Mouse (Mus musculus): ENCODE measurements around the gene Tmem59l.

Gene Tmem59l

DNA sequence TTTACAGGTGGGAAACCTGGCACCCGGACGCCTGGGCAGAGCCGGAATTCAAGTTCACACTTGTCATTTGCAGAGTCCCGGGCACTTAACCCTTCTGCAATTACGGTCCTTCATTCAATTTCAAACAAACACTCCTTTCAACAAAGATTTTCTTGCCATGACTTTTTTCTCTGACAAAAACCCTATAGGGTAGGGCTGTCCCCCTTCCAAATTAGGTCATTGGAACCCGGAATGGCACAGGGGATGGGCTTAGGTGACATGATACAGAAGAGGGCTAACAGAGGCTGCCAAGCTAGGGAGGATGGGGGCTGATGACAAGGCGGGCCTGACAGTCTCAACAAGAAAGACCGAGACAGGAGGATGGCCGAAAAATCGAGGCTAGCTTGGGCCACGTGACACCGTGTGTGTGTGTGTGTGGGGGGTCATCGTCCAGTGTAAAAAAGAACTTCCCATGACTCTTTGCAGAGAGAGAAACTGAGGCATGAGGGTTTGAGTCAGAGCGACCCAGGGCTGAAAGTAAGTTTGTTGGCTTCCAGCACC is 1.8 kb upstream of the Tmem59l start:
- DNase-seq (ENCODE audit: low spot score) = no peak

DNA sequence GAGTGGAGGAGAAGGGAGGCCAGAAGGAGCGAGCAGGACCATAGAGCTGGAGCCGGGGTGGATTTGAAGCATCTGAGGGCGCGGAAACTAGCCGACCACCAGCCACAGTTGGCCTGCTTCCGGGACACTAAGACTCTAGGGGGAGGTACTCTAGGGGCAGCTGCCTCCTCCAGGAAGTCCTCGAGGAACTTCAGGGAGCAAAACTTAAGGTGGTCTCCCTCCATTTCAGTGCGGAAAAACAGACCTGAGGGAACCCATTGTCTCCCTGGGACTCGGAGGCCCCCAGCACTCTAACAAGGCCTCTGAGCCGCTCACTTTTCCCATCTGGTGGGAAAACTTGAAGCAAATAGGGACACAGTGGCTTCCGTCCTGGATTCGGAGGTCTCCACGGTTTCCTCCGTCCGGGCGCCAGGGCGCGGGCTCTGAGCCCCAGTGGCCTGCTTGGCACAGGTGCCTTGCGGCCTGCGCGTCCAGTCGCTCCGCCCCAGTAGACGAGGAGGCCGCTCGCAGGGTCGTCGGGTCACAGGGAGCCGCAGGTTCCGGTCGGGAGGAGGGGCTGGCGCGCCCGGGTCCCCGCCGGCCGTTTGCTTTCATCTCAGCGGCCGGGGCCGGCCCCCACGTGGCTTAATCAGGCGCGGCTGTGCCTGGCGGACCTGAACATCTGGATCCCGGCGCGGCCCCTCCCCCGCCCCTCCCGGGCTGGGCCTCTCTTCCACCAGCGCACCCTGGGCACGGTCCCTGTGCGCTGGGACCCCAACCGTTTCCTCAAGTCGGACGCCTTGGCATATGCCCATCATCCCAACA is 1.0 kb upstream of the Tmem59l start:
- no peak for DNase-seq (ENCODE audit: low spot score)

DNA sequence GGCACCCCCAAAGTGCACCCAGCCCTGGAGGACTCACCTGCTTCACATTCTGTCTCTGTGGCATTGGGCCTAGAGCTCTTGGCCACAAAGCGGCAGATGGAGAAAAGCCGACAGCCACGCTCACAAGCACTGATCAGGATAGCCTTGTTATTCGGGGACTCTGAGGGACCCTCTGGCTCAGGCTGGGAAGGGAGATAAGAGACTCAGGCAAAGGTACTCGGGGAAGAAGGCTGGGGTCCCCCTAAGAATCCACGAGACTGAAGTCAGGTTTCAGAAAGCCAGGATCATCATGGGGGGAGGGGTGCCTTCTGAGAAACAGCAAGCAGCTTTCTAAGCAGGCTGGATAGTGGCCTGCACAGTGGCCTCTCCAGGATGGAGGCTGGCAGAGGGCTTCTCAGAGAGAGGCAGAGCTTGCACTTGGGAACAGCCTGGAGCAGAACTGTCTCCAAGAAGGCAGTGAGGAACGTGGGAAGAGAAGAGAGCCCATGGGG is 922 bp downstream of the Tmem59l start:
- DNase-seq (ENCODE audit: low spot score) = no peak

DNA sequence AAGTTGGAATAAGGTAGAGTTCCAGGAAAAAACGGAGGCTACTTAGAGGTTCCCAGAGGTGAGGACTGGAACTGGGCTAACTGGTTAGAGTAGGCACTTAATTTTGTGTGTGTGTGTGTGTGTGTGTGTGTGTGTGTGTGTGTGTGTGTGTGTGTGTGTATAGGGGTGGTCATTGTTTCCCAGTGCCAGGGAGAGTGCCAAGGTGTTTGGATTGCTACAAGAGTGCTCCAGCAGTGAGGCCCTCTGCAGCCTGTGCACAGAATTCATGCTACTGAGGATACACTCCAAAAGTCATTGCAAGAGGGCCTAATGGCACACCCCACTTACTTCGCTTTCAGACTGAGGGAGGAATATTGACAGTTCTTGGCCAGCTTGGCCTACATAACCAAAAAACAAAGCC is 4.2 kb downstream of the Tmem59l start:
- no peak for DNase-seq (ENCODE audit: low spot score)

DNA sequence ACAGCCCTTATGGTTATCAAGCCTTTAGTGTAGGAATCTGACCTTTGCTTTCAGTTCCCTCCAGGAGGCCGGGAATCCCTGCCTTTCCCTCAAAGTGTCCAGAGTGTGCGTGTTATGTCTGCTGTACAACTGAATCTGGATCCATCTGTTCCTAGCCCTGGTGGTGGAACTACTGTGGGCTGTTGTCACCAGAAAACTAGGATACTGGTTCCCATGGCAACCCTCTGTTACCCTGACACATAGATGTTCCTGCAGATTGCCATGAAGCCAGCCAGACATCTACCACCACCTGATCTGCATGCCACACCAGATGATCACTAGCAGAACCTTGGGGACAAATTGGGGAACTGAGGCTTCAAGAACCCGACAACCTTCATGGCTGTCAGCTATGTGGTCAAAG is 5.2 kb downstream of the Tmem59l start:
- no peak for DNase-seq (ENCODE audit: low spot score)

DNA sequence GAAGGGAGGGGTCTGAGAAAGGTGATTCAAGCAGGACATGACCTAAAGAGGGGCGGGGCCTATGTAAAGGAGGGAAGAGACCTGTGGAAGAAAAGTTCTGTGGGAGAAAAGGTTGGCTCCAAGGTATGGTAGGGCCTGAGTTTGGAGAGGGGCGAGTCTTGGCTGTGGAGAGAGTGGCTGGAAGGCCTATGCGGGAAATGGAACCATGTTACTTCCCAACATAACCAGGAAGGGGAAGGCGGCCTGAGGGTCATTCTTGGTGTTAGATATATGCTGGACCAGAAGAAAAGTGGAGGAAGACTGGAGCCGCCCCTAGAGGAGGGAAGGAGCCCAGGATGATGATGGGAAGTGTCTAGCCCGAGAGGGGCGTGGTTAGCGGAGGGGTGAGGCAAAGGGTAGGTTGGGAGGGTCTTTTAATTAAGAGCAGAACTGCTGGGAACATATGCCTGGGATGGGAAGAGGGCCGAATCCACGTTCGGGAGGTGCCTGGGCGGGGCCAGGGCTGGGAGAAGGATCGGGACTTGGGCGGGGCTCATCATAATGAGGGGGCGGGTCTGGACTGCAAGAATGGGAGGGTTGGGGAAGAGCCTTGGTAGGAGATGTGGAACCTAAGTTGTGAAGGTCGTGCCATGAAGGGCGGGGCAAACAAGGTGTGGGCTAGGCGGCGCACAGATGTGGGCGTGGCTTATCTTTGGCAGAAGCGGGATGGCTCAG is 9.7 kb downstream of the Tmem59l start:
- peak; percentile 39 for DNase-seq (ENCODE audit: low spot score)

DNA sequence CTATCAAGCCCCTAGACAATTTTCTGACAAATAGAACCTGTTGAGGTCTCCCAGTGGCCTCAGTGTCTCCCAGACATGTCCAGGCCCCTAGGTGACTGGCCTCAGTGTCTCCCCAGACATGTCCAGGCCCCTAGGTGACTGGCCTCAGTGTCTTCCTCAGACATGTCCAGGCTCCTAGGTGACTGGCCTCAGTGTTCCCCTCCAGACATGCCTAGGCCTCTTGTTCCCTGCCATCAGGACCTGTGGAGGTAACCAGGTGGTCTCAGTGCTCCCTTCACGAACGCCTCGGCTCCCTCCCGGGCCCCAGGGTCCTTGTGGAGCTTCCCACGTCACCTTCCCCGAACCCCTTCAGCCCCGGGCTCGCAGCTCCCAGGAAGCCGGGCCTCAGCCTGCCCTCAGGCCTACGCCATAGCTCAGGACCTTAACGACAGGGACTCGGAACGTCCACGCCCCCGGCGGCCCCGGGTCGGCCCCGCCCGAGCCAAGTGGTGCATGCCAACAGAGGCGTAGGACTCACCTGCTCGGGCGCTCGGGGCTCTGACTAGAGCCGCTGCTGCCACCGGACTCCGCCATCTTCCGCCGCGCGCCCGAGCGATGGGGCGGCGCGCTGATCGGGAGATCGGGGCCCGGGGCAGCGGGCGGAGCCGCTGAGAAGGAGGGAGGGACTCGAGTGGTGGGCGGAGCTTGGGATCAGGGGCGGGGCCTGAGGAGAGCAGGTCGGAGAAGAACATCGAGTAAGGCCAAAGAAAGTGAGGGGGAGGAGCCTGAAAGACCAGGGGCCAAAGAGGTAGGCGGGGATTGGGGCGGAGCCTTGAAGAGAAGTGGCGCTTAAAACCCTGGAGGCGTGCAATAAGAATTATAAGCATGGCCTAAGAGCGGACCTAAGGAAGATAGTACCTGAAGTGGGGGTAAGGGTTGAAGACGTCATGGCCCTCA is 10.6 kb downstream of the Tmem59l start, which contains the start of gene Klhl26:
Gene Klhl26, minus strand, starts transcription at position 636 of the 936 bp plus-strand sequence.
- peak; percentile 99 for DNase-seq (ENCODE audit: low spot score)

DNA sequence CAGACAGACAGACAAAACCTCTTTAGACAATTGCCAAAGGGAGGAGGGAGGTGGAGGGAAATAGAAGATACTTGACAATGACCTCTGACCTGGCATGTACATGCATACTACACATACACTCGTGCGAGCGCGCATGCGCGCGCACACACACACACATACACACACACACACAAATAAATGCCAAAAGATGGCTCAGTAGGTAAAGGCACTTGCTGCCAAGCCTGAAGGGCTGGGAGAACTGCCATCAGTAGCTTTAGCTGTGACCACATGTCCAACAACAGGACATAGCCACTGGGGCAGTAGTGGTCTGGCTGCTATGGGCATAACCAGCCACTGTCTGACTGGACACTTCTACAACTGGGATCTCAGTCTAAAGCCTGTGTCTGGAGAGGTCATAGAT is 15.3 kb downstream of the Tmem59l start:
- DNase-seq (ENCODE audit: low spot score) = no peak

DNA sequence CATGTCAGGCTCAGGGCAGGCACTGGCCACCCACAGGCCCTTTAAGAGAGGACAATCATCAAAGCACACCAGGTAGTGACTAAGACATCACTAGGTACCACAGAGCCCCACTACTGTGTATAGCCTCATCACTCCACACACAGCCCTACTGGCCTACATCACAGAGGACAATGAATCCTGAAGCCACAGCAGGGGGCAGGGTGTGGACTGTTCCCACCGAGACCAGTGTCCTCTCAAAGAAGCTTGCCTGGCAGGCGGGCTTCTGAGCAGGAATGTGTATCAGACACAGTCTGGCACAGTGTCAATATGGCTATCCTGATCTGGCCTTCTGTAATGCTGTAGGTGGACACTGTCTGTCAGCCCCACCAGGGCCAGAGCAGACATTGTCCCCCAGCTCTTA is 17.2 kb downstream of the Tmem59l start:
- no peak for DNase-seq (ENCODE audit: low spot score)

DNA sequence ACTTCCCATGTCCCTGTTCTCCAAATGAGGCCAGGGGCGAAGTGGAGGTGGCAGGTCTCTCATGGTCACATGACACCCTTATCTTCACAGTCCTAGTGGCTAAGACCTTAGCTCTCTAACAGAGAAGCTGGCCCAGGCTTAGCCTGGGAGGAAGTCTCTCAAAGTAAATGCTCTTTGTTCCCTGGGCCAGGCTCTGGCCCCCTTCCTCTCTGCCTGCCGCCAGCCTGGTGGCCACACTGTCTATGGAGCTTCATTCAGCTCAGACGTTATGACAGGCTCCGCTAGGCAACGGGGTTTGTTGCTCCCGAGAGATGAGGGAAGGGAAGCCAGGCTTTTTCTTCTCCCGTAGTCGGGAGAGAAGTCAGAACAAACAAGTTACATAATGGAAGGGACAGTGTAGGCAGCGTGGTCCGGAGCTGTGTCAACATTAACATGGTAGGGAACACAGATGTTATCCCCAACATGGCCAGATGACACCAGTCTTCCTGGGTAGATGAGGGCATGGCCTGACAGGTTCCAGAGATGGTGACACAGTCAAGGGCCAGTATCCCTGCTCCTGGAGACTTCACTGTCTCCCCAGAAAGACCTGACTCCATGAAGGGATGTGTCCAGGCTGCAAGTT is 17.8 kb downstream of the Tmem59l start:
- peak; percentile 75 for DNase-seq (ENCODE audit: low spot score)

DNA sequence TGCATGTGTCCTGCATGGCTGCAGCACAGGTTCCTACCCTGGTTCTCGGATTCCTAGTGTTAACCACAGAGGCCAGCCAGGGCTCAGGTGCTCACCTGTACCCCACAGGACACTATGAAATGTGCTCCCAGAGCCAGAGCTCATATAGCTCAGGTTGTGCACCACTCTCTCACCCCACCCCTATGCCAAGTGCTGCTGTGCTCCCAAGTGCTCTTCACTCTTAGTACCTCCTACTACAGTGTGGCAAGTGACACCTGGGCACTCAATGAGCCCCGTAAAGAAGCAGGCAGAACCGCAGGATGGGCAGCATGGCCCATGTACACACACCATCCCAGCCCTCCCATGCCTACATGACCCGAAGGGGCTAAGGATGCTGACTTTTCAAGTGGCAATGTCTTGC is 18.4 kb downstream of the Tmem59l start:
- DNase-seq (ENCODE audit: low spot score) = no peak

DNA sequence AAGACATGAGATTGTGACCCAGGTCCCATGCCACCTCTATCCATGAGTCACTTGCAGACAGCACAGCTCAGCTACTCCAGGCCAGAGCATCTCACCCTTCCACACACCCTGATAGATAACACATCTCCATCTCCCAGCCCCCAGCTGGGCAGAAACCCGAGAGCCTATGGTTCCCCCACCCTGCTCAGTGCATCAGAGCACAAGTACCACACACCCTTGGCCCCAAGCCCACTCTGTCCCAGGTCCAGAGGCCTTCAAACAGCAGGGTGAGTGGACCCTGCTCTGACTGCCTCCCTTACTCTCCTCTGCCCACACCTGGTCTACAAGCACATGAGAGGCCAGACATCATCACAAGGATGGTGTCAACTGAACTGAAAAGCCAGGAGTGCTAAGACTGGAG is 19.3 kb downstream of the Tmem59l start:
- no peak for DNase-seq (ENCODE audit: low spot score)

DNA sequence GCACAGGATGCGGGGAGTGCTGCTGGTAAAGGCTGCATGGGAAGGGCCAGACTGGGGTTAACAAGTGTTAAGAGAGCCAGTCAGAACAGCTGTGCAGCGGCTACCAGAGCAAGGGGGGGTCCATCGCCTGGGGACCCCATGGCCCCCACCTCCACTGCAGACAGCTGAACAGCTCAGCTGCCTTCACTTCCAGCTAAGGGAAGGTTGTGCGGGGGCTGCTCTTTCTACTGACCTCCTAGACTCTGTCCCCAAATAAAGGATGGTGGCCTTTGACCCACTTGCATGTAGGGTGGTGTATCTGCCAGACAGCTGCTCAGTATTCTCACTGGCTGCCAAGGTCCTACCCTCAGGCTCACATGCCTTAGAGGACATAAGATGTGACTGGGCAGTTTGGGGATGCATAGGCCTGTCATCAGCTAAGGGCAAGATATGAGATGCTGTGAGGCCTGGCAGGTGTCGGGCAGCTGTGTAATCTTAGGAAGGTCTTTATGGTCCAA is 19.9 kb downstream of the Tmem59l start:
- DNase-seq (ENCODE audit: low spot score) = no peak

DNA sequence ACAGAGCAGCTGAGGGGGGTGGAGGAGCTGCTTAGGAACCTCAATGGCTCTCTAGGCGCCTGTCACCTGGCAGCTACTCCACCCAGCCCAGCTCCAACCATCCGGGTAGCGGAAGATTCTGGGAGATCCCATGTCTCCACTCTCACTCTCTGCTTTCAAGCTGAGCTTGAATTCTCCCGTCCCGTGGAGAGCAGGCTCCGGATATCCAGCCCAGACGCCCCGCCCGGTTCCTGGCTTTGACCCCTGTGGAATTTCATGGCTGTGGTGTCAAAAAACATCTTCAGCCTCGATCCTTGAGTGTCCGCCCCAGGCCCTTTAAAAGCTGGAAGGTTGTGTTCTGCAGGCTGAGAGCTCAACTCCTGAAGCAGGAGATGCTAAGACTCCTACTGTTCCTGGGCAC is 20.4 kb downstream of the Tmem59l start:
- no peak for DNase-seq (ENCODE audit: low spot score)

DNA sequence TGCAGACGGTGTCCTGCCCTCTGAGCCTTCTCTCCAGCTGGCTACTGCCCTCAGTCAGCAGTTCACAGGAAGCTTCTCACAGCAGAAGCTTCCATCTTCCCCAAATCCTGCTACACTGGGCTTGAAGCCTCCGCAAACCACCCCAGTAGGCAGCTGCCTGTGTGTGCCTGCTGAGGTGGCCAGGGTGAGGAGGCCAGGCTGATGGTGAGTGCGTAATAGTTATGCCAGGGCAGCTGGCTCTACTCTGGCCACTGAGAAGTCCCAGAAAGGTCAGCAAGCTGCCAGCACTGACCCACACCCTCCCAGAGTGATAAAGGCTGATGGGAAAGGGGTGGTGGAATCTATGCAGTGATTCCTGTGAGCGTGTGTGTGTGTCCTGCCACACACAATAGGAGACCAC is 20.9 kb downstream of the Tmem59l start:
- no peak for DNase-seq (ENCODE audit: low spot score)

DNA sequence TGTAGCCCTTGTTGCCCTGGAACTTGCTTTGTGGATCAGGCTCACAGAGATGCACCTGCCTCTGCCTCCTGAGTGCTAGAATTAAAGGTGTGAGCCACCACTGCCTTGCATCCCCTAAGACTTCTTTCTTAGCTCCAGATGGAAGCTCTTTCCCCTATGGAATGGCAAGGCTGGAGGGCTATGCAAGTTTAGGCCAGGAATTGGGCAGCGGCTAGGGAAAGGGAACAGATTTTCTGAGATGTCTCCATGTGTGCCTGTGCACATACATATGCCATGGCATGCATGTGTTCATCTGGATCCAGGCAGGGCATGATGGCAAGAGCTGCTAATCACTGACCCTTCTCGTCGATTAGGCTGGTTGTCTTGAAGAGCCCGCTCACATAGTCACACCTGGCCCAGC is 21.5 kb downstream of the Tmem59l start:
- no peak for DNase-seq (ENCODE audit: low spot score)

DNA sequence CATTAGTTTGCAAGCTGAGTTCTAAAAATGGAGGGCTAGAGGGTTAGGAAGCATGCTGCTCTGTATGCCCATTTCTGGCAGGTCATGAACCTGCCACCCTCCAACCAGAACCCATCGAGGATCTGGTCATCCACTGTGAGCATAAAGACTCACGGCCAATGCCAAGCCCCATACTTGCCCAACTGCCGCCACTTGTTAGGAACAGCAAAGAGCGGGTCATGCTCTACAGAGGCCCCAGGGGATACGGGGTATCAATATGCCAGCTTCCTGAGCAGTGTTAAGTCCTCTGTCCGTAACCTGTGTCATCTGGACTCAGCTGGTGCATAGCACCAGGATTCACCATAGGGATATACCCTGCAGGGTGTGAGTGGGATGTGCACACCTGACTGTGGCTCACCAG is 23.0 kb downstream of the Tmem59l start:
- DNase-seq (ENCODE audit: low spot score) = no peak

DNA sequence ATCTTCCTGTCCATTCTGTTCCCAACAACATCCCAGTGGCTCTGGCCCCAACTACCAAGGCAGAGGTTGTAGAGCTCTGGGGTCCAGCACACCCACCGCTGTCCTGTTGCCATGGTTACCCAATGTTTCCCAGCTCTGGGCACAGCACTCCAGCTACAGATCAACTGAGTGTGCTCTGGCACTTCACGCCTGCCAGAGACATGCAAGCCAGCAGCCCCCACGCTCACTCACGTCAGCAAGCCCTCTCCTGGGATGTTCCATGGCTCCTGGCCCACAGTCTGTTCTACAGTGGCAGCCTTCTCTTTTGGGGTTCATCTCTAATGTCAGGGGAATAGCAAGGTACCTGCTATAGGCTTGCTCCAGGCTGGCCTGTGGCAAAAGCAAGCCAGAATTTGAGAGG is 23.9 kb downstream of the Tmem59l start:
- DNase-seq (ENCODE audit: low spot score) = no peak

DNA sequence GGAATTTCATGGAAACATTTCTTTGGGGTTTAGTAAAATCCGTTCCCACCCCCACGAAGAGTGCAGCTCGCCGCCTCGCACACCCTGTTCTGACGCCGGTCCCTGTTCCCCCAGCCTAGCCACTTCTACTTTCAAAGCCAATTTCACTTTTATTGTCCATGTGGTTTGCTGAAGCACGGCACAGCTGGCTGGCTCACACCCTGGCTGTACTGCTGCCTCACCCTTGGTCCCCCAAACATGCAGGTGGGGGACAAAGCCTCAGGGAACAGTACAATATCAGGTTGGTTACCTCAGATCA is 24.7 kb downstream of the Tmem59l start:
- DNase-seq (ENCODE audit: low spot score) = no peak

DNA sequence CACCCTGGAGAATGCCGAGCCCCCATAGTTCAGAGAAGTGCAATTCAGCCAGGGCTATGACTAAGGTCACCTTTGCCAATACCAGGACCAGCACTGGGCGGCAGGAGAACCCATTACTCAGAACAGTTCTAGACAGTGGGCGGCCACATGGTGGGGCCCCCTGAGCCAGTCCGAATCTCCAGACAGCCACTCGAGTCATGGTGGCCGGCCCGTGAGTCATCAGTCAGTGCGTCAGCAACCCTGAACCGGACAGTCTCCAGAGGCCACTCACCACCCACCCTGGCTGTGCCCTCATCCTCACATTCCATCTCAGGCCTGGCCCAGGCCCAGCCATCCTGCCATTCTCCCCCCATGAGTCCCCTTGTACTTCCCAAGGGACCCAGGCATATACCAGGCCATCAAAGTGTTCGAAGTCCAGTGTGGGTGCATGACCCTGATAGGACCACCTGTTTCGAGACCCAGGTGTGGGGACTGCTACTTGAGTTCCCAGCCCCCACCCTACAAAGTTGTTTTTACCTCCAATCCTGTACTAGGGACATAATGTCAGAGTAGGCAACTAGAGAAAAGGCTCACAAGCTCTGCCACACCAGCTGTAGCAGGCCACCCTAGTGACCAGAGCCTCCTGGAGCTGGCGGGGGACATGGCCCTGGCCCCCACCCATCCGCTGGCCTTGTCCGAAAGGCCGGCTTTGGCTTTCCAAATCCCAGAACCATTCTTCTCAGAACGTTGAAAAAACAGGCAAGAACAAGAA is 25.2 kb downstream of the Tmem59l start:
- no peak for DNase-seq (ENCODE audit: low spot score)

DNA sequence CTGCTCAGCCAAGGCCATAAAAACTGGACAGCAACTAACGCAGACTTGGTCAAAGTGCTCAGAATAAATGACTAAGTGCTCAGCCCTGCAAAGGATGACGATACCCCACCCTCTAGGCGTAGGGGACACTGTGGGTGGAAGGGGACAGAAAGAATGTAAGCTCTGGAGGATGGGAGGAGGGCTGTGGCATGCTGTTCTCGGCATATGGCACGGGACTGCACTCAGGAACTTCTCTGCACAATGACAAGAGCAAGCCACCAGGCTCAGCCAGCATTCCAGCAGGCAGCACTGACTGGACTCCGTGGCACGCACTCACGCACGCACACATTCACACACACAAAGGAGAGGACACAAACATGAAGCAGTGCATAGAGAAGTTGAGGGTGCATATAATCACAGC is 26.6 kb downstream of the Tmem59l start:
- peak; percentile 50 for DNase-seq (ENCODE audit: low spot score)
